Mouse (Mus musculus) CH12.LX (cell line): Measurements from ENCODE around the gene Tle2. TPM values are rescaled to one million over a fixed set of nuclear protein-coding genes. Genes with fewer than 3 reads are reported as not detected.

Source experiments
- DNase-seq: peaks from one replicate; pipeline ENCODE4 v3.0.0-alpha.2; 2013; ENCODE audit errors: extremely low read depth
- H3K27ac ChIP-seq: 2 replicates; pipeline ENCODE4 v1.5.1; 2012; ENCODE audit warnings: low read depth, mild to moderate bottlenecking, control low read depth, moderate library complexity; ENCODE audit not compliant: insufficient read depth
- H3K27me3 ChIP-seq: replicated peaks from 2 replicates; pipeline ENCODE3; 2012; ENCODE audit warnings: inconsistent platforms
- H3K36me3 ChIP-seq, 2 experiments: replicated peaks in 1 of 2; 2 replicates each; pipeline versions ENCODE3 to v1.6.1; 2012; ENCODE audit warnings: inconsistent platforms in 1 of 2, low read length in 1 of 2, mild to moderate bottlenecking in 1 of 2, mixed read lengths in 1 of 2, moderate library complexity in 1 of 2; ENCODE audit not compliant: control insufficient read depth in 1 of 2, insufficient read depth in 1 of 2
- H3K4me1 ChIP-seq, 2 experiments: 2 replicates each; pipeline ENCODE4 v1.6.1; 2012; ENCODE audit warnings: inconsistent platforms in 1 of 2, moderate library complexity in 1 of 2; ENCODE audit not compliant: insufficient read depth in 2 of 2, control insufficient read depth in 1 of 2
- H3K4me2 ChIP-seq: 2 replicates; pipeline ENCODE4 v1.6.1; 2012; ENCODE audit warnings: low read depth, mild to moderate bottlenecking, control low read depth; ENCODE audit not compliant: poor library complexity, insufficient read depth, severe bottlenecking
- H3K4me3 ChIP-seq, 3 experiments: fragments of 150-350 bp in 1 of 3; sonication (generic) in 1 of 3; replicated peaks in 1 of 3; 2 replicates each; pipeline versions ENCODE3 to v1.5.1; 2011 to 2012; ENCODE audit warnings: low read depth in 2 of 3, low read length in 2 of 3, mild to moderate bottlenecking in 2 of 3, moderate library complexity in 2 of 3, control low read depth in 1 of 3, improper control_type of control experiment in 1 of 3, inconsistent platforms in 1 of 3, mixed read lengths in 1 of 3; ENCODE audit not compliant: poor library complexity in 1 of 3
- H3K79me2 ChIP-seq: replicated peaks from 2 replicates; pipeline ENCODE4 v1.6.1; 2012; ENCODE audit warnings: mild to moderate bottlenecking, moderate library complexity; ENCODE audit not compliant: control insufficient read depth, poor library complexity, insufficient read depth, severe bottlenecking; ENCODE audit errors: extremely low read depth
- H3K9ac ChIP-seq: 2 replicates; pipeline ENCODE4 v1.6.1; 2012; ENCODE audit warnings: low read depth, mild to moderate bottlenecking, control low read depth, moderate library complexity; ENCODE audit not compliant: insufficient read depth
- H3K9me3 ChIP-seq: replicated peaks from 2 replicates; pipeline ENCODE3; 2012; ENCODE audit warnings: low read length, inconsistent platforms, mixed read lengths
- CHD2 ChIP-seq: IDR thresholded peaks from 2 replicates; pipeline ENCODE4 v1.6.1; 2011; ENCODE audit warnings: low read length, improper control_type of control experiment
- E2F4 ChIP-seq: IDR thresholded peaks from 2 replicates; pipeline ENCODE4 v1.6.1; 2011; ENCODE audit warnings: low read depth, low read length, improper control_type of control experiment; ENCODE audit not compliant: insufficient replicate concordance
- ETS1 ChIP-seq: conservative IDR thresholded peaks from 2 replicates; pipeline ENCODE4 v1.6.1; 2012; ENCODE audit warnings: low read depth, mild to moderate bottlenecking, inconsistent platforms, low read length, improper control_type of control experiment, moderate library complexity
- HCFC1 ChIP-seq: IDR thresholded peaks from 2 replicates; pipeline ENCODE4 v1.6.1; 2012; ENCODE audit warnings: low read depth, mild to moderate bottlenecking, inconsistent platforms, low read length, improper control_type of control experiment
- IRF4 ChIP-seq: IDR thresholded peaks from 2 replicates; pipeline ENCODE4 v1.6.1; 2014; ENCODE audit warnings: low read depth, mild to moderate bottlenecking, inconsistent platforms, low read length, improper control_type of control experiment
- MAX ChIP-seq: IDR thresholded peaks from 2 replicates; pipeline ENCODE4 v1.6.1; 2011; ENCODE audit warnings: low read length, improper control_type of control experiment
- MAZ ChIP-seq: IDR thresholded peaks from 2 replicates; pipeline ENCODE4 v1.6.1; 2012; ENCODE audit warnings: low read depth, mild to moderate bottlenecking, inconsistent platforms, low read length, improper control_type of control experiment, moderate library complexity
- MEF2A ChIP-seq: IDR thresholded peaks from 2 replicates; pipeline ENCODE4 v1.6.1; 2014; ENCODE audit warnings: low read depth, mild to moderate bottlenecking, inconsistent platforms, low read length, improper control_type of control experiment, borderline replicate concordance
- MXI1 ChIP-seq: IDR thresholded peaks from 2 replicates; pipeline ENCODE4 v1.6.1; 2011; ENCODE audit warnings: mild to moderate bottlenecking, low read depth, low read length, improper control_type of control experiment
- POLR2A ChIP-seq: IDR thresholded peaks from 2 replicates; pipeline ENCODE4 v1.6.1; 2011; ENCODE audit warnings: low read depth, mild to moderate bottlenecking, improper control_type of control experiment, low read length
- POLR2AphosphoS2 ChIP-seq: IDR thresholded peaks from 2 replicates; pipeline ENCODE4 v1.6.1; 2011; ENCODE audit warnings: low read depth, low read length, improper control_type of control experiment
- RAD21 ChIP-seq: IDR thresholded peaks from 2 replicates; pipeline ENCODE4 v1.6.1; 2011; ENCODE audit warnings: low read depth, mild to moderate bottlenecking, low read length, improper control_type of control experiment, moderate library complexity
- RCOR1 ChIP-seq: conservative IDR thresholded peaks from 2 replicates; pipeline ENCODE4 v1.6.1; 2012; ENCODE audit warnings: low read depth, mild to moderate bottlenecking, inconsistent platforms, low read length, improper control_type of control experiment
- SIN3A ChIP-seq: IDR thresholded peaks from 2 replicates; pipeline ENCODE4 v1.6.1; 2012; ENCODE audit warnings: low read length, improper control_type of control experiment, inconsistent platforms
- SMC3 ChIP-seq: IDR thresholded peaks from 2 replicates; pipeline ENCODE4 v1.6.1; 2011; ENCODE audit warnings: low read depth, low read length, improper control_type of control experiment
- USF1 ChIP-seq: IDR thresholded peaks from 2 replicates; pipeline ENCODE4 v1.6.1; 2014; ENCODE audit warnings: low read depth, mild to moderate bottlenecking, inconsistent platforms, low read length, improper control_type of control experiment
- ZC3H11A ChIP-seq: IDR thresholded peaks from 2 replicates; pipeline ENCODE4 v1.6.1; 2012; ENCODE audit warnings: low read depth, mild to moderate bottlenecking, inconsistent platforms, low read length, improper control_type of control experiment
- ZKSCAN1 ChIP-seq: IDR thresholded peaks from 2 replicates; pipeline ENCODE4 v1.6.1; 2012; ENCODE audit warnings: low read depth, inconsistent platforms, low read length, improper control_type of control experiment, borderline replicate concordance
- ZMIZ1 ChIP-seq: IDR thresholded peaks from 2 replicates; pipeline ENCODE4 v1.6.1; 2012; ENCODE audit warnings: low read depth, mild to moderate bottlenecking, inconsistent platforms, low read length, improper control_type of control experiment
- ZNF384 ChIP-seq: IDR thresholded peaks from 2 replicates; pipeline ENCODE4 v1.6.1; 2012; ENCODE audit warnings: low read depth, low read length, improper control_type of control experiment, inconsistent platforms
- dilution Hi-C: fragments of 300-500 bp; cut with MboI; formaldehyde crosslinking; loops from 2 replicates; pipeline ENCODE4 v1.14.3; 2020; ENCODE audit warnings: low sequenced_read_pairs; ENCODE audit not compliant: extremely low pct_unique_long_range_greater_than_20kb, extremely low pct_ligation_motif_present
- in situ Hi-C: fragments of 300-500 bp; cut with MboI; formaldehyde crosslinking; loops from 3 replicates; pipeline ENCODE4 v1.14.3; 2019; ENCODE audit warnings: low sequenced_read_pairs, low pct_ligation_motif_present, low pct_unique_long_range_greater_than_20kb, mixed read lengths
- polyA plus RNA-seq: library from polyadenylated mRNA; unstranded; fragments of >175 nt; gene quantifications from 2 replicates; pipeline ENCODE4 v1.2.1, GENCODE M21; 2012; ENCODE audit warnings: low read depth; ENCODE audit not compliant: insufficient read length
- total RNA-seq, 2 experiments: library from RNA; depleted of rRNA; stranded (reverse); fragments of 300-350 nt in 1 of 2; fragments of >200 nt in 1 of 2; gene quantifications; 2 replicates each; pipeline ENCODE4 v1.2.3; 2012 to 2014

Gene Tle2
- total and polyA plus RNA-seq, 3 experiments: 0.29 to 0.30 TPM; not detected in 1

DNA sequence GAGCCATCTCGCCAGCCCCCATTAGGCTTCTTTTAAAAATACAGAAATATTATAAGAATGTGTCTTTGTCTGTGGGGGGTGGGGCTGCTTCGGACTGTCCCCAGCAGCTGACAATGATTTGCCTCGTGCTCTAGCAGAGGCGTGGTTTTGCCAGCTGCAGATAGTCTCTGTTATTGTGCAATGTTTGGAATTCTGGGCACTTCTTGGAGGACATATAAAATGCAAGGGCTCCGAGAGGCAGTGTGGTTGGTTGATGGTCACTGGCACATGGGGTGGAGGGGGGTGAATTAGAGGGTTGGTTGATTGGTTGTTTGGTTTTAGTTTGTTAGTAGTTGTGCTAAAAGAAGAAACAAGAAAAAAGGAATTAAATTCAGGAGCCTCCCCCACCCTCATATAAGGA is 45.6 kb downstream of the Tle2 start:
- in situ Hi-C loops: no loop called here
- Histone ChIP-seq H3K4me2 (no peak overlapping the region), H3K27ac (no peak overlapping the region), H3K27me3 (peaks cover 3% of the 10 kb centered on the region), H3K36me3 (peaks cover 19 to 49% of the 10 kb centered on the region in 2 experiments), H3K79me2 (no peaks in the 10 kb centered on the region), H3K9me3 (no peaks in the 10 kb centered on the region), H3K4me1 (peaks cover 0 to 19% of the 10 kb centered on the region in 2 experiments; a peak in 3 of 4 replicates), H3K4me3 (no peak overlapping the region), H3K9ac (no peak overlapping the region)
- no peak for DNase-seq
- TF ChIP-seq E2F4 (no peak), MEF2A (no peak), CHD2 (no peak), RAD21 (no peak), POLR2AphosphoS2 (no peak), POLR2A (no peak), ZKSCAN1 (no peak), SIN3A (no peak), MAX (no peak), SMC3 (no peak), ZC3H11A (no peak), RCOR1 (no peak), HCFC1 (no peak), MAZ (no peak), ZNF384 (no peak), ETS1 (no peak)
- dilution Hi-C loops: no loop called here

DNA sequence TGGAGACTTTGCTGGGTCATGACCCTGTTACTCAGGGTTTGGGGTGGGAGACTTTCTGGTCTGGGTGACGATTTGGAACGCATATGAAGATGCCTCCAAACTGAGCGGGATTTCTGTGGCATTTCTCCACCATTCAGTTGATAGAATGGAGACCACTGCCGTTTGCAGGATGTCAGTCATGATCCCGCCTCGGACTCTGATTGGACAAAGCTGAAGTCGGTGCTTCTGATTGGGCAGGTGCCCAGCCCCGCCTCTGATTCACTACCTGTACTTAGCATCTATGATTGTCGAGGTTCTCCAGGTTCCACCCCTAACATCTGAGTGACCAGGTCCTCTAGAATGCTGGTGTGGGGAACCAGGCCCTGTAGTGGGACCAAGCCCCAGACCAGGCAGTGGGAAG is 46.4 kb downstream of the Tle2 start:
- H3K4me3 ChIP-seq: no peak overlapping the region
- dilution Hi-C loops: no loop called here
- no peak overlapping the region for H3K9ac ChIP-seq
- no peak overlapping the region for H3K4me2 ChIP-seq
- H3K27me3 ChIP-seq: peaks cover 1% of the 10 kb centered on the region
- peaks cover 5 to 27% of the 10 kb centered on the region in 2 experiments for H3K4me1 ChIP-seq
- peaks cover 19 to 56% of the 10 kb centered on the region in 2 experiments for H3K36me3 ChIP-seq
- no peak for DNase-seq
- no peak for TF ChIP-seq MXI1
- TF ChIP-seq POLR2AphosphoS2: no peak
- TF ChIP-seq ZC3H11A: no peak
- TF ChIP-seq ZMIZ1: no peak
- TF ChIP-seq USF1: no peak
- TF ChIP-seq IRF4: no peak
- H3K79me2 ChIP-seq: no peaks in the 10 kb centered on the region
- in situ Hi-C loops: no loop called here
- H3K9me3 ChIP-seq: no peaks in the 10 kb centered on the region
- no peak overlapping the region for H3K27ac ChIP-seq
